Mouse (Mus musculus) ZHBTc4 (cell line): ENCODE measurements around the gene Larp6.
A peak's percentile ranks its signal among the peaks of the same experiment; 100 is the strongest.

Source experiments
- DNase-seq: peaks from one replicate; pipeline ENCODE4 v3.0.0-alpha.2; 2011; ENCODE audit warnings: low read depth, low spot score

Larp6 gene

DNA sequence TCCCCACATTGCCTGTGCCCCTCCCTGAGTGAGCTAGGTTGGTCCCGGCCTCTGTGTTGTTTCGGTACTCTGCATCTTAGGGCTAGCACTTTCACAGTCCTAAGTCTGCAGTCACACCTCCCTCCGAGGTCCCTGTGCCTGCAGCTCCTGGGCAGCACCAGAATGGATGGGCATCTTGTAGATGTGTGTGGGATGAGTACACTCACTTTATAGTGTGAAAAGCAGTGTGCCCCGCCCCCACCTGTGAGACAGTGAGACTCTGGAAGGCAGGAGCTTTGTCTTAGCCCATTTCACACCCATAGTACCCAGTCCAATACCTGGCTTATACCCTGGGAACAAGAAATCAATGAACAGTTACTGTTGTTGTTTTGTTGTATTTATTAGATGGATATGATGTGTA is 2.5 kb downstream of the Larp6 start:
- no peak for DNase-seq

DNA sequence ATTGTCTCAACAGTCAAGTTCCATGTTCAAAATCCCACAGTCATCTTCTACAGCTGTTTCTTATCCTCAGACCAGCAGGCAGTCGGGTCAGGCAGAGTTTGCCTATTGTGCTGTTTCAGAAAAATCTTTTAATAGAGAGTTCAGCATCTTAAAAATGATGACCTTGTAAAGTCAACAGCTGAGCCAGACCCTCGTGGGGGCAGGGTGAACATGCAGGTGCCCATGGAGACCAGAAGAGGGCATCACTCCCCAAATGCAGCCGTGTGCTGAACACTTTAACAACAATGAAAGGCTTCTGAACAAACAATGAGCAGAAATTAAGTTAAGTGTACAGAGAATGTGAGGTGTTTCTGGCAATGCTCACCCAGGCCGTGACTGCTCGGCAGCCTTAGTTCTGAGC is 3.0 kb downstream of the Larp6 start:
- peak; percentile 35 for DNase-seq

DNA sequence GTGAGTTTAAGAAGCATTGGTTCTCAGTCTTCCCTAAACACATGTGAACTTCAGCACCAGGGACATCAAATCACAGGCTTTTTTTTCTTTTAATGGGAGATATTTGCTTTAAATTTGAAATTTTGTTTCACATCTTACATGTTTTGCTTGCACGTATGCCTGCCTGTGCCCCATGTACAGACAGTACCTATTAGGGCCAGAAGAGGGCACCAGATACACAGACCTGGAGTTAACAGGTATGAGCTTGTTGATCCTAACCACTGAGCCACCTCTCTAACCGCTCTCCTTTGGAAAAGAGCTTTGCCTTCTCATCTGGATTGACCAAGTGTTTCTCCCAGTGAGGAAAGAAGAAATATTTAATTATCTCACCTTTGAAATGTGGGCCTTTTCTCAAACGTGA is 5.5 kb downstream of the Larp6 start:
- DNase-seq: peak; percentile 75

DNA sequence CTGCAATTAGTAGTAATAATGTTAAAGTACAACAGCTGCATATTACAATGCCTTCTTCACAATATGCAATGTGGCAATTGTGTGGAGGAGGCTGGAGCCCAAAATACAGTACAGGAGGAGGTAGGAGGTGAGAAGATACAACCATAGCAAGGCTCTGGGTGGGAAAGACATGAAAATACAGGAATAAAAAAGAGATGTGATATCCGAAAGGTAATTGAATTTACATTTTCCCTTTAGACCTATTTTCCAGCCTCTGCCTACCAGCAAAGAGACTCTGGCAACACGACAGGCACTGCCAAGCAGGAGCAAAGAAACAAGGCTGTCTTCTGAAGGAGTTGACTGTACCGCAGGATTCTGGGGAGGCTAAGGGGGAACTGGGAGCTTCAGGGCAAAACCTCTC is 6.9 kb downstream of the Larp6 start:
- DNase-seq: no peak

DNA sequence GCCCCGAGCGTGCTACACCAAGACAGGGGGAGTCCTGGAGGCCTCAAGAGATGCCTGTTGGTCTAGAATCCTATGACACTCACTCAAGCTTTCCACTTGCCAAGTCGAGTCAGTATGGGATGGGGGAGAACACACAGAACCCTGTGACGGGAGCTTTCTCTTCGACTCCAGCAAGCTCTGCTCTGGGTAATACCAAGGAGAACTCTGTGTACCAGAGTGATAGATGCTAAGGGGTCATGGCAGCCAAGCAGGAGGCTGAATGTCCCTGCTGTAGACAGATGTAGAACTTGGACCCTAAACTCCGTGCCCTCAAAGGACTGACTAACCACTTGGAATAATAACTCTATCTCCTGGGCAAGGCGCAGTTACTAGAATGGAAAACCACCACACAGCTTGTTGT is 12.2 kb downstream of the Larp6 start:
- no peak for DNase-seq

DNA sequence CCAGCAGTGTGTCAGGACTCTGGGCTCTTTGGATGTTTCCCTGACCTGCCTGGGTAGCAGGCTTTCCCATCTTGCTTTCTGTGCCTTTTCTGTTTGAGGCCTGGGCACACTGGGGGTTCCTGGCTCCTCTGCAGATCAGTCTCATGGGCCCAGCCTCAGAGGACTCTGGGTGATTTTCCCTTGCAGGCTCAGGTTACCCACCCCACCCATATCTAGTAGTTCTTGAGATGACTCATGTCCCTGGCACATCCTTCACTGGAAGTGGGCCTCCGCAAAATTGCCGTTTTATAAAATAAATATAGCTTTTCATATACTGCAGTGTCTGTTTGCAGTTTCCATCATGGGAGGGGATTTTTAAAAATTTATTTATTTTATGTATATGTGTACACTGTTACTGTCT is 21.5 kb downstream of the Larp6 start:
- no peak for DNase-seq

DNA sequence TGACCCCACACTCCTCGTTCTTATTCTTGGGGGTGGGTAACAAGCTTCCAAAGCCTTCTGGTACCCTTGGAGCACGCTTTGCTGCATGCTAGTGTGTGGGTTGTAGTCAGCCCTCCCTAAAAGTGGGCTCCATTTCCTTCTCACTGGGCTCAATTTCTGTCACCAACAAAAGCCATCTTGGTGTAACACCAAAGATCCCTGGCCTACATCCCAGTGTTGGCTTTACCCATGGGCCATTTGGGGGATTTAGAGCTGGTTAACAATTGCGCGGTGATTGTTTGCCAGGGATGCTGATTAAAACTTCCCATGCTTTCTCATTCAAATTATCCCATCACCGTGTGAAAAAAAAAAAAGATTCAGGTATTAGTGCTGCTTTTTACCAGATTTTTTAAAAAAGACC is 26.3 kb downstream of the Larp6 start:
- DNase-seq: no peak

DNA sequence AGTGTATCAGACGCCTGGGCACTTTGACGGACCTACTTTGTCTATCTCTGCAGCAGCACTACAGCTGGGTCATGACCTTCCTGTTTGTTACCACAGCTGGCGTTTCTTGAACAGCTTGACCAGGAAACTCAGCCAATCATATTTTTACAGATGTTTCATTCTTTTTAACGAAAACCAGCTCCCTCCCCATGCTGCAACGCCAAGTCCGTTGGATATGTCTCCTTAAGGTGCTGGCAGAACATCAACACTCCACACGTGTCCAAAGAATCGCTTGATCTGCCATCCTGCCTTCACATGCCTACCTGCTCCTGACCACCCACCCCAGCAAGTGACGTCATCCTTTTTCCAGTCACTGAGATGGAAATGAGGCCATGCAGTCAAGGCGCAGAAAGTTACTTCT is 28.6 kb downstream of the Larp6 start:
- DNase-seq: no peak

DNA sequence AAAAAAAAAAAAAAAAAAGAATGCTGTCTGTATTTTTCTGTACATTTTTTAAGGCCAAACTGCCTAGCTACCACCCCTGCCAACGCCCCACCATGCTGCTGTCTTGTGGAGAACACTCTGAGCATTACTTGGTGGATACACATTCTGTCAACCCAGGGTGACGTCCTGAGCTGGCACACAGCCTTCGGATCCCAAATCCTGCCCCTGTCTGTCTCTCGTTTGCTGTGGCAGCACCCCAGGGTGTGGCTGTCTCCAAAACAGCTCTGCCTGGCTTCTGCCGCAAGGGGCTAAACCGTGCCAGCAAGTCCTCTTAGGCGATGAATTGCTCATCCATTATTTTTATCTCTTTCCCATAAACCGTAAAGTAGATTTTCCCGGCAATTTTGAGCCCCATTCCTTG is 29.7 kb downstream of the Larp6 start:
- no peak for DNase-seq

DNA sequence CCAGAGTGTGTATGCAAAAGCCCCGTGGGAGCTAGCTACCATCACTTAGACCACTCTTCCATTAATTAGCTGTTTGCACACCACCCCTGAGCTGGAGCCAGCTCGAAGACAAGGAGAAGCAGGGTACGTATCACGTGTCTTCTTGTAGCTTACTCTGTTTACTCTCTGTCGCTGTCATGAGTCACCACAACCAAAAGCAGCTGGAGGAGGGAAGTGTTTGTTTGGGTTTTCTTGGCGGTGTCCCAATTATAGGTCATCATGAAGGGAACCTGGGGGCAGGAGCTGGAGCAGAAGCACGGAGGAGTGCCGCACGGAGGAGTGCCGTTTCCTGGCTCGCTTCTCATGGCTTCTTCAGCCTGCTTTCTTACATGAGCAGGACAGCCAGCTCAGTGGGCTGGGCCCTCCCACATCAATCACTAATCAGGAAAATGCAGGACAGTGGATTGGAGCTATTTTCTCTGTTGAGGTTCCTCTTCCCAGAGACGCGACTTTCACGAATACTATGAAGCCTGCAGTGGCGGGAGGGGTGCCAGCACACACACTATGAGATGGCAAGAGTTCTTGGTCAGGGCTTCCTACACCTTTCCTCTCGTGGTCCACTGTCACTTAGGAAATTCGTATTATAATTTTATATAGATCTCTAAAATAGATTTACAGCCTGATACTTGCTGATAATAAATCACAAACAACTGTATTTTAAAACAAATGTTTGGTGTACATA is 30.6 kb downstream of the Larp6 start:
- DNase-seq: peak; percentile 16

DNA sequence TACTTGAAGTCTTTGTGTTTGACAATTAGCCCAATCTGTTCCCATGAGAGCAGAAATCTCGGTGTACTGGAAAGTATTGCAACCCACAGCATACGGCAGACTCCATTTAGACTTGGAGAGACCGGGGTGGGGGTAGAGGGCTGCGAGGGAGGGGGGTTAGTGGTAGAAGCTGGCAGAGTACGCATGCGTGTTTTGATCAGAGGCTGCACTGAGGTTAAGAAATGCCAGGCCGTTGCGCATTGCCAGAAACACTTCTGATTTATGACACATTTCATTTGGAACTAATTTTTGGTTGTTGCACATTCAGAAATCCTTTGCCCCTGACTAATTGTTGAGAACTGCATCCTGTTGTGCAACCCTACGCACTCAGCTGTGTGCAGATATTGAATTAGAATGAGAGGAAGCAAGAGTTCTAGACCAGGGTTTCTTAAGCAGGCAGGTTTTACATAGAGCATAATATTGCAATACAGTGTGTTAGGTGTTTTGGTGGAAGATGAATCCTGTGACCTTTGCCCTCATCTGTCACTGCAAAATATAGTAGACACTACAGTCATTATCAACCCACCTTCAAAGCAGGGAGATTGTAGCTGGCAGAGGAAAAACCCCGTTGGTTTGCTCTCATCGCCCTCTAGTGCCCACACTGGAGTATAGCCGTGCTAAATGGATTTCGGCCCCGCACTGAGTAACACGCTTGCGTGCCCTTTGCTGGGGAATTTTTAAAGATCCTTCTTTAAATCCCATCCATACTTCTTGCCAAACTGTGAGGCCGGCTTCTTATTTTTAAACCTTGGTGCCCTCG is 31.6 kb downstream of the Larp6 start:
- DNase-seq: peak; percentile 63

DNA sequence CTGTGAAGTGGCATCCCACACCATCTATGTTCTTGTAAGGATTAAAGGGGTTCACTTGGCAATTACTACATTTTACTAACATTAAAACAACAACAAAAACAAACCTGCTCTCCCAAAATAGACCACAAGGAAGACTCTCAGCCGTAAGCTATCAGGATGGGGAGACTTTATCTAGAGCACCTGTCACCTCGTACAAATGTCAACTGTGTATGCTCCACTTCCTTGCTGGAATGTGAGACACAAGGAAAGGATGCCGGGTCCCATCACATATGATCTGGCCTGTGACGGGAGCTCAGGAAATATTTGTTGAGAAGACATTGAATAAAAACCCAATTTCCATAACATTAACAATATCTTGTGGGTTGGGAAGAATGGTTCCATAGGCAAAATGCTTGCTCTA is 32.2 kb downstream of the Larp6 start:
- DNase-seq: no peak

DNA sequence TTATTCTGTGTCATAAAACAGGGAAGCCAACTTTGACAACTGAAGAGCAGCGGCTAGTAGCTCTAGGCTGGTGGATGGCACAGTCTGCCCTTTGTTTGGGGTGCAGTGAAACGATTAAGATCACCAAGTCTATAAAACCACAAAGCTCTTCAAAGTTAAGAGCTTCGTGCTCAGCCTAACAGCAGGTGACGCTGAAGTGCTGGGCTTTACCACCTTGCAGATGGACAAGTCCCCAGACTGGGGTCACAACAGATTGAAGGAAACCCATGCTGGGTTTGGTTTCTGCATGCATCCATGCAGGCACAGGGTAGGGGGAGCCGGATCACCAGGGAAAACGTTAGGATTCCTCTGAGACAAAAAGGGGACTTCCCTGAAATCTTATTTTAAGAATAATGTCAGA is 33.8 kb downstream of the Larp6 start:
- DNase-seq: no peak

DNA sequence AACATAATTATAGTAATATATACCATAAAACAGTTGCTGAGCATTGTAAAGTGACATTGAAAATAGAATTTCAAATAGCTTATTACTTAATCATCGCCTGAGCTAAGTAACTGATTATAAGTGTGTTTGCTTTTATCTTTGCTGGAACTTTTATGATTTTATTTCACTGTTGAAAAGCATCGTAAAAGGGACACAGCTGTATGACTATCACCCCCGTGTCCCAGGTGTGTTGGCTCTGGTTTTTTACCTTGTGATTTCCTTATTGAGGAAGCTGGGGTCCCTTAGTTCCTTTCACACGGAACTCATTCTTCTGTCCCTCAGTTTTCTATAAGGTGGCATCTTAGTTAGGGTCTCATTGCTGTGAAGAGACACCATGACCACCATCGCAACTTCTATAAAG is 34.9 kb downstream of the Larp6 start:
- no peak for DNase-seq

DNA sequence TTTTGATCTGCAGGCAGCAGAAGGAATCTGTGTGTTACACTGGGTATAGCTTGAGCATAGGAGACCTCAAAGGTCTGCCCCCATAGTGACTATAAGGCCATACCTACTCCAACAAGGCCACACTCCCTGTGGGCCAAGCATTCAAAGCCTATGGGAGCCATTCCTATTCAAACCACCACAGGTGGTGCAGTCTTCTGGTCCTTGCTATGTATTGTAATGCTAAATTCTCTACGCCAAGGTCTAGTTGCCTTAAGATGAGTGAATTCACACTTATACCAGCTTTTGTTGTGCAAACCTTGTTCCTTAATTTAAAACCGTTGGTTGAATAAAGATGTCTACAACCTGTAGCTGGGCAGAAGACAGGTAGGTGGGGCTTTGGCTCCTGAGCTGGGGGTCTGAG is 35.4 kb downstream of the Larp6 start:
- DNase-seq: peak; percentile 74

DNA sequence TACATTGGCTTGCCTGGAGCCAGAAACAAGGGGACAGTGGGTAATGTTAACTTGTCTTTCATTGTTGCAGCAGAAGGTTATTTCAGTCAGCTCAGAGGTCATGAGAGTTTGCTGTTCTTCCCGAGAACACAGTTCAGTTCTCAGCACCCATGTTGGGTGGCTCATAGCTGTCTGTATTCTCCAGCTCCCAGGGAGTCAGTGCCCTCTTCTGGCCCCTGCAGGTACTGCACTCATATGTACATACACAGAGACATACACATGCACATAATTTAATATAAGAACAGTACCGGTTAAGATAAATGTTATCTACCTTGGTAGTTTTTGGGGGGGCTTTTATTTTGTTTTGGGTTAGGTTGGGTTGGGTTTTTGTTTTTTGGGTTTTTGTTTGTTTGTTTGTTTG is 36.3 kb downstream of the Larp6 start:
- DNase-seq: peak; percentile 80

DNA sequence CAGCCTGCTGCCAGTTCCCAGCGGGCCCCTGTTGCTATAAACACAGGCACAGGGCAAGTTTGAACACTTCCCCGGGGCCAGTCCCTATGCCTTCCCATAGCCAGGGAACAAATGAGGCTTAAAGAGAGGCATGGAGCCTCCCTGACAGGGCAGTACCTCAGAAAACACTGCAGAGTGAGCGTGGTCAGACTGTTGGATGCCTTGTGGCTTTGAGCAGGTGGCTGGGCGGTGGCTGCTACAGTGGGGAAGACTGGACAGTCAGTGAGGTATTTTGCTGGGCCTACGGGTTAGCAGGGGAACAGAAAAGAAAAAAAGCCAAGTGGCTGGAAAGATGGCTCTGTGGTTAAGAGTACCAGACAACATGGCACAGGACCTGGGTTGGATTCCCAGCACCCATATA is 38.3 kb downstream of the Larp6 start:
- DNase-seq: no peak

DNA sequence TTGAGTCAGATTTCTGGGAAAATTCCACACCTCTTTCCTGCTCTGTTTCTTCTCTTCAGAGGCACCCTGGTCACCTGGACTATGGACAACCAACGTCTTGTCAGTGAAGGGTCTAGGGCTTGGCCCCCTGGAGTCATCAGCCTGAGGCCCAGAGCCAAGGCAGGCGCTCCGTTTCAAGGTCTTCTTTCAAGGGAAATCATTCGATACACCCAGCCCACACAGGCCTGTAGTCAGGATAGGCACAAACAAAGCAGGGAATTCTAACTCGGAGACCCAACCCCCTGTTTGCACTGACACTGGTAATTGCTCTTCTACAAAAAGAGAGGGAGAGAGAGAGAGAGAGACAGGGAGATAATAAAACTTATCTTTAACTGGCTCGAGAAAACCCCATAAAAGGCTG is 39.2 kb downstream of the Larp6 start:
- DNase-seq: no peak

DNA sequence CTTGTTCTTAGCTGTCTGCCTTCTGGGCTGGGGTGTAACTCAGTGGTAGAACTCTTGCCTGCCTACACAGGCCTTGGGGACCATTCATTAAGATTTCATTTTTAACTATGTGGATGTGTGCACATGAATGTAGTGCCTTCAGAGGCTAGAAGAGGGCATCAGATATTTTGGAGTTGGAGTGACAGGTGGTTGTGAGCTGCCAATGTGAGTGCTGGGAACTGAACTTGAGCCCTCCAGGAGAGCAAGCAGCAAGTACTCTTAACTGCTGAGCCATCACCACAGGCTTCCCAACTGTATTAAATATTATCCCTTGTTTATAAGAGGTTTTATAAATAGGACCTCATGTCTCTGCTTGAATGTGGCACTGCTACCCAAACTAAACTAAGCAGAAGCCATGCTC is 39.8 kb downstream of the Larp6 start:
- DNase-seq: no peak

DNA sequence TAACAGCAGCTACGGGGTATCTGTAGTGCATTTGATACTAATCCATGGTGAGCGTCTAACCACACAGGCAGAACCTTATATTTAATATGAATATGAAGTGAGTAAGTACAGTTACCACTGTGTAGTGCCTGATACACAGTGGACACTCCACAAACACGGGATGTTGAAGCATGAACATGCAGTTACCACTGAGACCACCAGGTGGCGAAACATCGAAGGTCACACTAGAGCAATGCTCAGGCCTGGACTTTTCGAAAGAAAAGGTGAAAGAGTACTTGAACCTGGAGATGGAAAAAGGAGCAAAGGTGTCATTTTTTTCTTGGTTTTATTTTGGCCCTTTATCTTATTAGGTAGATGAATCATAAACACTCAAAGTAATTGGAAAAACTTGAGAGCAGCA is 43.5 kb downstream of the Larp6 start:
- peak; percentile 75 for DNase-seq

DNA sequence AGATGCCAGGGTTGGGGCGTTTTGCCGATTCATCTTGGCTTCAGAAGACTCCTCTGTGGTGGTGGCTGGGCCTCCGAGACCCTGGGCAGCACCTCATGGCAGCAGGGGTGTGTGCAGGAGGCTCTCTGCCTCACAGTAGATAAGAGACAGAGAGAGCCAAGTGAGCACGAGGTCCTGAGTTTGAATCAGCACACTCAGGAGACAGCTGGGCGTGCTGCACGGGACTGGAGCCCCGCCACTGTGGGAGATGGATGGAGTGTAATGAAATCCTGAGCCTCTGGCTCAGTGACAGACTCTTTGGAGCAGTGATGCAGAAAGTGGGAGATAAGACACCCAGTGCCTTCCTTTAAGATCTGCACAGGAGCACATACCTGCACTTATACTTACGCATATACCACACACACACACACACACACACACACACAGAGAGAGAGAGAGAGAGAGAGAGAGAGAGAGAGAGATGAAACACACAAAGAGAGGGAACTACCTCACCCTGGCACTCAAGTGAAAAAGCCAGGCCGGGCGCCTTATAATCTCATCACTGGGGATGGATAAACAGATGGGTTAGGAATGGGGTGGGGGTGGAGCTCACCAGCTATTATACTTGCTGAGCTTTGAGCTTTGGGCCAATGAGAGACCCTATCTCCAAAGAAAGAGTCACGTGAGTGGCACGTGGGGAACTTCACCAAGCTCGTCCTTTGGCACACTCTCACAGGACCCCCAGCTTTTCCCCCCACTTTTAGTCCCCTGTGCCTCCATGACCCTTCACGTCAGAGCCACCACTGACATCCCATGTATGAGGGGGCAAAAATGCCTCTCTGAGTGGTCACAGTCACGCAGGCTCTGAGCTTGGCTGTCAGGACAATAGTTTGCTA is 44.3 kb downstream of the Larp6 start:
- no peak for DNase-seq

DNA sequence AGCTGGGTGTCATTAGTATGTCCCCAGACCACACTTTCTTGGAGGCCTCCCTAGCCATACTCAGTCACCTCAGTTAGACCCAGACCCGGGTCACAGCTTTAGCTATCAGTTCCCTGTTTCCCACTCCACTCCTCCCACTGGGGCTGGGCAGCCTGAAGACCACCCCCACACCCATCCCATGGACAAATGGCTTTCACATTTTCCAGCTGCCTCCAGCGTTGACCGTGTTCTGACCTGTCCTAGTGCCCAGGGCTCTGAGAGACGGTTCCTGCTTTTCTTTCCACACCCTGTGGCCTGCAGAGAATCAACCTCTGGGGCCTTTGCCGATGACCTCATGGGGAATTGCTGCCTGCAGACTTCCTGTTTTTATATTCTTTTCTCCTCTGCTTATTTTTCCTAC is 45.0 kb downstream of the Larp6 start:
- no peak for DNase-seq
